Mouse (Mus musculus): ENCODE measurements around the gene Tmem37. TPM values are rescaled to one million over a fixed set of nuclear protein-coding genes. Genes with fewer than 3 reads are reported as not detected.

Gene Tmem37
- polyA plus RNA-seq, 1 experiment from 2014 or later: 10.4 TPM

GRCm38 (mm10) chr1:120018900-120019299, 55.0 kb downstream of the Tmem37 start:
- WGBS: 68% methylated on average over 3 of the region's 3 CpGs
- Histone ChIP-seq H3K27ac (no peak overlapping the region), H3K4me1 (replicated peaks) (no peaks in the 10 kb centered on the region), H3K36me3 (no peaks in the 10 kb centered on the region), H3K9me3 (no peaks in the 10 kb centered on the region), H3K4me3 (no peak overlapping the region), H3K27me3 (ENCODE audit: insufficient read depth, poor library complexity, severe bottlenecking) (peaks cover 3% of the 10 kb centered on the region; the same call in 1 of the 2 replicates)
- DNase-seq (ENCODE audit: low spot score): no peak

Other genes starting within 250 kb of the Tmem37 start
- 6.7 and 7.3 TPM in 2 replicates for gene Ptpn4, start 236.5 kb downstream of the Tmem37 start, polyA plus RNA-seq (2016; fragmentation: Nextera tagmentation; extraction: Ambion mirVana)
- 11.9 and 12.8 TPM in 2 replicates for gene Tmem177, start 160.9 kb downstream of the Tmem37 start, polyA plus RNA-seq (2016; fragmentation: Nextera tagmentation; extraction: Ambion mirVana)
- gene Cfap221, start 76.8 kb downstream of the Tmem37 start, polyA plus RNA-seq (2016; fragmentation: Nextera tagmentation; extraction: Ambion mirVana): 0.37 and 0.52 TPM in 2 replicates
- gene Sctr, start 67.2 kb downstream of the Tmem37 start, polyA plus RNA-seq (2016; fragmentation: Nextera tagmentation; extraction: Ambion mirVana): 0.30 and 0.61 TPM in 2 replicates
- 764 and 766 TPM in 2 replicates for gene Dbi, start 47.0 kb upstream of the Tmem37 start, polyA plus RNA-seq (2016; fragmentation: Nextera tagmentation; extraction: Ambion mirVana)
- 22.6 and 26.0 TPM in 2 replicates for gene 3110009E18Rik, start 47.1 kb upstream of the Tmem37 start, polyA plus RNA-seq (2016; fragmentation: Nextera tagmentation; extraction: Ambion mirVana)
- 3.3 and 3.6 TPM in 2 replicates for gene Steap3, start 198.6 kb upstream of the Tmem37 start, polyA plus RNA-seq (2016; fragmentation: Nextera tagmentation; extraction: Ambion mirVana)